Mouse (Mus musculus) yolk sac, embryonic 10.5 days (tissue): Measurements from ENCODE around the gene Birc3.
A peak's percentile ranks its signal among the peaks of the same experiment; 100 is the strongest.
"Not testable (repeated sequence)": the region's sequence is repeated elsewhere in the genome, so short reads cannot be mapped to it uniquely, and the experiment has no call there.

ENCODE experiments used
- DNase-seq: peaks from one replicate; pipeline ENCODE4 v3.0.0-alpha.2; 2017; ENCODE audit warnings: low spot score

Gene Birc3

GRCm38 (mm10) chr9:7872775-7873439 lies at the start of gene Birc3:
TSS of gene Birc3 (minus strand) at chr9:7873186.
- peak; percentile 86 for DNase-seq

GRCm38 (mm10) chr9:7914925-7915324 lies 41.9 kb upstream of the Birc3 start:
- DNase-seq: no peak

DNA sequence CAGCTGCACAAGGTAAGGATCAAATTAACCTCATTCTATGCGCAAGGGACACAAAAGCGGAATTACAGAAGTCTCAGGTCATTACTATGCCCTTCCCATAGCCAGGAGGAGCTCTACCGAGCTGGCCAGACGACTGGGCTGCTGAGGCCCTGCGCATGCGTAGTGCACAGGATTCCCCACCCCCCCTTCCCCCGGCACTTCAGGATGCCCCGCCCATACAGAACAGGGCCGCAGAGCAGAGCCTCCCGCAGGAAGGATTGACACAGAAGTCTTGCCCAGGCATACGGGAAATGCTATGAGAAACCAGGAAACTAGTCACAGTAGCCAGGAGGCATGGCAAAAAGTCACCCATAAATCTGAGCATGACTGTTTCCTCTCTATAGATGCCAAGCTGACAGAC lies 41.5 kb upstream of the Birc3 start:
- DNase-seq: peak; percentile 81

- no peak for DNase-seq
These were observed 41.0 kb upstream of the Birc3 start for GRCm38 (mm10) chr9:7913953-7914352.

- no peak for DNase-seq
These were observed 34.5 kb upstream of the Birc3 start for GRCm38 (mm10) chr9:7907351-7907985.

GRCm38 (mm10) chr9:7906564-7906963 lies 33.6 kb upstream of the Birc3 start:
- DNase-seq: no peak

DNA sequence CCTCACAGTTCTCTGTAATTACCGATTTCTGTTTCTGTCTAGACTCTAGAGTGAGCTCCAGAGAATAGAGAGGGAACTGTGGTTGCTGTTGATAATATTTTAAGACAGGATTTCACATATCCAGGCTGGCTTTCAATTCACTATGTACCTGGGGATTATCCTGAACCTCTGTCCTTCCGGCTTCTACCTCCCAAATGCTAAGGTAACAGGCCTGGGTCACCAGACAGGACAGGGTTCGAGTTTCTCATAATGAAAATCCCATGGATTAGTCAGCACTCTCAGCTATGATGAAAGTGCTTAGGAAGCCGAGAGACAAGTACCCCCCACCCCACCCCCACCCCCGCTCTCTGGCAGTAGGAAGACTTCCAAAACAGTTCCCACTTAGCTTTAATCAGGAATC lies 30.8 kb upstream of the Birc3 start:
- DNase-seq: no peak

DNA sequence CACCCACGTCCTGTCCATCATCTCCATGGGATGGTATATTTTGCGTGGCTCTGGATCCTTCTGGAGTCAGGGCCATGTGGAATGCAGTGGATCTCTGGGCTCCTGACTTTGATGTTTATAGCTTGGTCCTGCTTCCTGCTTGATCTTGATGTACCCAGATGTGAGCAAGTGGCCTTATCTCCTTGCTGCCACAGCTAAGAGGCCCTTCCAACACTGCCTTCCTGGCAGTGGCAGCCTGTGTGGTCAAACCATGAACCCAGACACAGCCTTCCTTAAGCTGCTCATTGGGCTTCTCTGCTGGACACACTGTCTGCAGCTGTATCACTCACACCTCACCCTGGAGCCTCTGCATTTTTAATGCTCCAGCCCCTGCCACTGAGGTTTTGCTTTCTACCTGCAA lies 30.3 kb upstream of the Birc3 start:
- no peak for DNase-seq

GRCm38 (mm10) chr9:7902311-7902710 lies 29.3 kb upstream of the Birc3 start:
- DNase-seq: no peak

DNA sequence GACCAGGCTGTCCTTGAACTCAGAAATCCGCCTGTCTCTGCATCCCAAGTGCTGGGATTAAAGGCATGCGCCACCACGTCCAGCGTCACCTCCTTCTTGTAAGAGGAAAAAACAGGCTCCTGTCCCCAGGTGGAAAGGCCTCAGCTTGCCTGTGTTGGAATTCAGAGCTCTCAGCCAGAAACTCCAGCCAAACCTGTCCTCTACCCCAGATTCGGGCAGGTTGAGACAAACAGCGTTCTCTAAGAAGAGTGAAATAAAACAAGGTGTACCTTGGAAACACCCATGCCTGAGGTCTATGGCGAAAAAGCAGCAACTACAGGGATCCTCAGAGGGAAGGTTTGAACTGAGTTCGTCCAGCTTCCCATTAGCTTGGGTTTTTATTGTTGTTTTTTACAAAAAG lies 28.0 kb upstream of the Birc3 start:
- no peak for DNase-seq

- no peak for DNase-seq
These were observed 24.5 kb upstream of the Birc3 start for GRCm38 (mm10) chr9:7897502-7897901.

DNA sequence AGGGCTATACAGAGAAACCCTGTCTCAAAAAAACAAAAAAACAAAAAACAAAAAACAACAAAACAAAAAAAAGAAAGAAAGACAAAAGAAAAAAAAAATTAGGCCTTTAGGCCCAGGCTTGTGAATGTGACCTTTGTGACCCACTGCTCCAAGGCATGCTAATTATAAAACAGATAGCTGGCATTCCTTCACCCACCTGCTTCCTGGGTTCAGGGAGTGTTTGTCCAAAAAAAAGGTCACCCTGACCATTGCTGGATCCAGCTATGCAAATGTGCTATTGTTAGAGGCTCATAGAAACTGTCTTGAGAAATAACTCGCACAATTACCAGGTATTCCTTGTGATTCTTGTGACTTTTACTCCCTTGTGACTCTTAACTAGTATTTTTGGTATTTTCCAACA lies 18.8 kb upstream of the Birc3 start:
- DNase-seq: not testable (repeated sequence)

DNA sequence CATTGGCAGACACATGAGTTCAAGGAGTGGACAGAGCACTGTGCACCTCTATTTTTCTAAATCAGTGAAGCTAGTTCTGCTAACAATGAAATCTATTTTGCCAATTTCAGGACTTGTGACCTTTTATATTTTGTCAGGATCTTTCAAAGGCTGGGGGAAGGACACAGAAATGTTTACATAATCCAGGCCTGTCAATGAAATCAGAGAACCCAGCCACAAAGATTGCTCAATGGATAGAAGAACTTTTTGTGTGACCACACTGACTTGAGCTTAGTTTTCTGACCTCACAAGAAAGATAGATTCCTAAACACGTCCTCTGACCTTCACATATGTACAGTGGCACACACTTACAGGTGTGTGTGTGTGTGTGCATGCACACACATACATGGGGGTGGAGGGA lies 18.2 kb upstream of the Birc3 start:
- DNase-seq: no peak

DNA sequence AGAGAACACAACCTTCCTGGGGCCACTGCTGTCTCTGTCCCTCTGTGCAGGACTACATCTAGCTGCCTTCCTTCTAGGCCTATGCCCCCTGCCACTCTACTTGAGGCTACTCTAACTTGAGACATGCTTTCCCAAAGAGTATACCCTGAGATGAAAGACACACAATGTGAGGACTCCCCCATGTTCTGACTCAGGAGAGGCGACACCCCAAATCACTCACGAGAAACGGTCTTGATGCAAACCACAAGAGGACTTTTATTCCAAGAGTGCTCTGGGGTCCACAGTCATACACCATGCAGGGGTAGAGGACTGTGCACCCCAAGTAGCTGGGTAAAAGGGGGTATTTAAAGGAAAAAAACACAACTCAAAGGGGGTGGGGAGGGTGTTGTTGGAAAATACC lies 11.4 kb upstream of the Birc3 start:
- DNase-seq: no peak

GRCm38 (mm10) chr9:7882304-7882865 lies 9.4 kb upstream of the Birc3 start:
- DNase-seq: no peak

- no peak for DNase-seq
These were observed 675 bp upstream of the Birc3 start for GRCm38 (mm10) chr9:7873511-7874211.

DNA sequence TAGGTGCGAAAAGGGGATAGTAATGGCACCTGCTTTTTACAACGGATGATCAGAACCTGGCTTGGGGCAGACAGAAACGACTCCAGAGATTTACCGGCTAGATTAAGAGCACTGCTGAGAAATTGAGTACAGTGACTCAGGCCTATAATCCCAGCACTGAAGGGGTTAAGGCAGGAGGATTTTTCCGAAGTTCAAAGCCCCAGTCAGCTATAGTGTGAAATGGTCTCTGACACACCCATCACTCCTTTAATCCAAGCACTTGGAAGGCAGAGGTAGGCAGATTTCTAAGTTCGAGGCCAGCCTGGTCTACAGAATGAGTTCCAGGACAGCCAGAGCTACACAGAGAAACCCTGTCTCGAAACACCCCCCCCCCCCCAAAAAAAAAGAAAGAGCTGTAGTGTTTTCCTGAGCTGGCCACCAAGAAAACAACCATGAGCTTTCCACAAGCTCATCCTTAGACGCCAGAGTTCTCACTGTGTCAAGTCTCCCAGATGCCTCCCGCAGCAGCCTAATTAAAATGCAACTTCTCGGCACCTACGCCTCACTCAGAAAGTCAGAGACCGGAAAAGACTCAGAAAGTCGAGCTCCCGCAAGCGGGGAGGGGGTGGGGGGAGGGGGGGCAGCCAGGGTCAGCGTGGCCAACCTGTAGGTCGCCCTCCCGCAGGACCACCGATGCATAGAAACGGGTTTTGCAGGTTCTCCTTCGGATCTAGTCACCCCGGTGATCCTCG lies 777 bp downstream of the Birc3 start:
- no peak for DNase-seq

GRCm38 (mm10) chr9:7871316-7872043 lies 1.5 kb downstream of the Birc3 start:
- no peak for DNase-seq

GRCm38 (mm10) chr9:7870556-7871315 lies 2.2 kb downstream of the Birc3 start:
- DNase-seq: no peak

DNA sequence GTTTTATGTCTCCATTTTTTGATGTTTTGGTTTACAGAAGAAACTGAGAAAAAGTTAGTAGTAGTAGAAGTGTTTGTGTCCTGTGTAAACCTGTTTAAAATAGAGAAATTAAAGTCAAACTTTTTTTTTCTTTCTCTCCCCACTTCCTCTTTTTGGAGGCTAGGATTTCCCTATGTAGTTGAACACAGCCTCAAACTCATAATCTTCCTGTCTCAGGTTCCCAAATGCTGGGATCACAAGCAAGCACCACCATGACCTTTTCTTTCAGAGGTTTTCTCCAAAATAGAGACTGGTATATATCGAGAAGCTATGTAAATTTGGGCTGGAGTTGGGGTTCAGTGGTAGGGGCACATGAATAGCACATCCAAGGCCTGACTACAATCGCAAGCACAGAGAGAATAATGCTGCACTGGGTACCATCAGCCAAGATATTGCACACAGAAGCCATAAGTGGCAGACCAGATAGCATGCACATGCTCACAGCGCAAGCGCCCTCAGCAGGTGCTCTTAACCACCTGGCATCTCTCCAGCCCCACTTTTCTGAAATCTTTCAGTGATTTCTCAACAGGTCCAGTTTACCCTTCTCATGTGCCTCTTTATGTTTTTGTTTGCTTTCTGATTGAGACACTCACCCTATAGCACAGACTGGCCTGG lies 4.0 kb downstream of the Birc3 start:
- no peak for DNase-seq
